Mouse (Mus musculus): ENCODE measurements around the gene Casz1. TPM values are rescaled to one million over a fixed set of nuclear protein-coding genes. Genes with fewer than 3 reads are reported as not detected.

Gene Casz1
- total and polyA plus RNA-seq, 3 experiments = 21.2 to 47.0 (median 42.5) TPM

GRCm38 (mm10) chr4:148775476-148776269 lies 28.6 kb upstream of the Casz1 start:
- H3K79me2 ChIP-seq (replicated peaks; ENCODE audit: control insufficient read depth, insufficient read depth, low read length) = no peaks in the 10 kb centered on the region
- no peaks in the 10 kb centered on the region for H3K4me1 ChIP-seq (ENCODE audit: control insufficient read depth, insufficient read depth, low read length)
- H3K36me3 ChIP-seq (ENCODE audit: control insufficient read depth, insufficient read depth, low read length) = no peaks in the 10 kb centered on the region
- TF ChIP-seq CTCF (IDR thresholded peaks at IDR 0.05) (no peak), EP300 (IDR thresholded peaks at IDR 0.05; ENCODE audit: insufficient read depth, low read depth, low read length) (no peak), POLR2A (IDR thresholded peaks at IDR 0.05; ENCODE audit: insufficient read depth, low read depth, low read length) (no peak)
- intact Hi-C loops (cut with DNase I) = no loop called here
- H3K9ac ChIP-seq (ENCODE audit: low read depth, low read length) = no peak overlapping the region
- no peaks in the 10 kb centered on the region for H3K27me3 ChIP-seq (ENCODE audit: control insufficient read depth, insufficient read depth, low read length)
- WGBS = 59% methylated on average over 10 of the region's 10 CpGs
- no peak overlapping the region for H3K4me3 ChIP-seq
- H3K27ac ChIP-seq = no peak overlapping the region
- no peak for DNase-seq

GRCm38 (mm10) chr4:148780097-148780621 lies 24.1 kb upstream of the Casz1 start:
- TF ChIP-seq POLR2A (IDR thresholded peaks at IDR 0.05; ENCODE audit: insufficient read depth, low read depth, low read length) (no peak), CTCF (IDR thresholded peaks at IDR 0.05) (no peak), EP300 (IDR thresholded peaks at IDR 0.05; ENCODE audit: insufficient read depth, low read depth, low read length) (no peak)
- intact Hi-C loops (cut with DNase I) = no loop called here
- Histone ChIP-seq H3K27ac (no peak overlapping the region), H3K36me3 (ENCODE audit: control insufficient read depth, insufficient read depth, low read length) (no peaks in the 10 kb centered on the region), H3K4me3 (no peak overlapping the region), H3K27me3 (ENCODE audit: control insufficient read depth, insufficient read depth, low read length) (no peaks in the 10 kb centered on the region), H3K79me2 (replicated peaks; ENCODE audit: control insufficient read depth, insufficient read depth, low read length) (no peaks in the 10 kb centered on the region), H3K9ac (ENCODE audit: low read depth, low read length) (no peak overlapping the region), H3K4me1 (ENCODE audit: control insufficient read depth, insufficient read depth, low read length) (no peaks in the 10 kb centered on the region)
- 40% methylated on average over 8 of the region's 8 CpGs for WGBS
- DNase-seq = no peak

DNA sequence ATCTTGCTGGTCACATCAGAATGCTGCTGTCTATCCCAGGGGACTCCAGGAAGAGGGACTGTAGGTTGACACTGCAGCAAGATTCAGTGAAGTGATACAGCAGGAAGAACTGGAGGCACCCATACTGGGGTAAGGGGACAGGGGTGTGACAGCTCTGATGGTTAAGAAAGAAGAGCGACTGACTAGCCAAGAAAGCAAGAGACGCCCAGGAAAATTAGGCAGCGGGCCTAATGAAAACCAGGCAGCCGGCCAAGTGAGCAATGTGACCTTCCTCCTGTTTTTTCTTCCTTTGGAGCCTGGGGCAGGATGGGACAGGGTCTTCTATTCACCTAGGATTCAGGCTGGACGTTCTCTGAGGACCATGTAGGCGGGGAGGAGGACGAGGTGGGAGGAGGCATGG lies 22.7 kb upstream of the Casz1 start:
- Histone ChIP-seq H3K4me3 (no peak overlapping the region), H3K36me3 (ENCODE audit: control insufficient read depth, insufficient read depth, low read length) (no peaks in the 10 kb centered on the region), H3K27ac (no peak overlapping the region; the same call in 1 of the 2 replicates), H3K79me2 (replicated peaks; ENCODE audit: control insufficient read depth, insufficient read depth, low read length) (no peaks in the 10 kb centered on the region), H3K4me1 (ENCODE audit: control insufficient read depth, insufficient read depth, low read length) (no peaks in the 10 kb centered on the region), H3K9ac (ENCODE audit: low read depth, low read length) (no peak overlapping the region), H3K27me3 (ENCODE audit: control insufficient read depth, insufficient read depth, low read length) (no peaks in the 10 kb centered on the region)
- intact Hi-C loops (cut with DNase I) = no loop called here
- TF ChIP-seq CTCF (IDR thresholded peaks at IDR 0.05) (no peak), POLR2A (IDR thresholded peaks at IDR 0.05; ENCODE audit: insufficient read depth, low read depth, low read length) (no peak), EP300 (IDR thresholded peaks at IDR 0.05; ENCODE audit: insufficient read depth, low read depth, low read length) (no peak)
- peak; percentile 53 for DNase-seq
- 26% methylated on average over 7 of the region's 7 CpGs for WGBS

GRCm38 (mm10) chr4:148782880-148783279 lies 21.3 kb upstream of the Casz1 start:
- Histone ChIP-seq H3K4me1 (ENCODE audit: control insufficient read depth, insufficient read depth, low read length) (no peaks in the 10 kb centered on the region), H3K36me3 (ENCODE audit: control insufficient read depth, insufficient read depth, low read length) (no peaks in the 10 kb centered on the region), H3K27me3 (ENCODE audit: control insufficient read depth, insufficient read depth, low read length) (no peaks in the 10 kb centered on the region), H3K9ac (ENCODE audit: low read depth, low read length) (no peak overlapping the region), H3K4me3 (no peak overlapping the region), H3K79me2 (replicated peaks; ENCODE audit: control insufficient read depth, insufficient read depth, low read length) (no peaks in the 10 kb centered on the region), H3K27ac (no peak overlapping the region)
- no peak for TF ChIP-seq EP300 (IDR thresholded peaks at IDR 0.05; ENCODE audit: insufficient read depth, low read depth, low read length)
- TF ChIP-seq CTCF (IDR thresholded peaks at IDR 0.05) = no peak
- TF ChIP-seq POLR2A (IDR thresholded peaks at IDR 0.05; ENCODE audit: insufficient read depth, low read depth, low read length) = no peak
- DNase-seq = no peak
- intact Hi-C loops (cut with DNase I) = loop anchor here (2.0 kb wide), 1 partner anchor 36 kb away; no protein-coding TSS in a partner anchor
- WGBS = 76% methylated on average over 6 of the region's 6 CpGs

- no peaks in the 10 kb centered on the region for H3K4me1 ChIP-seq (ENCODE audit: control insufficient read depth, insufficient read depth, low read length)
- intact Hi-C loops (cut with DNase I) = loop anchor here (2.0 kb wide), 1 partner anchor 37 kb away; no protein-coding TSS in a partner anchor
- no peaks in the 10 kb centered on the region for H3K36me3 ChIP-seq (ENCODE audit: control insufficient read depth, insufficient read depth, low read length)
- 44% methylated on average over 6 of the region's 6 CpGs for WGBS
- no peak overlapping the region for H3K9ac ChIP-seq (ENCODE audit: low read depth, low read length)
- peak; percentile 34 to 73 for DNase-seq
- no peak overlapping the region for H3K4me3 ChIP-seq
- TF ChIP-seq CTCF (IDR thresholded peaks at IDR 0.05) (no peak), EP300 (IDR thresholded peaks at IDR 0.05; ENCODE audit: insufficient read depth, low read depth, low read length) (peak; percentile 91; the same call in 1 of the 2 replicates), POLR2A (IDR thresholded peaks at IDR 0.05; ENCODE audit: insufficient read depth, low read depth, low read length) (no peak)
- H3K27me3 ChIP-seq (ENCODE audit: control insufficient read depth, insufficient read depth, low read length) = no peaks in the 10 kb centered on the region
- peak overlapping the region; percentile 66 for H3K27ac ChIP-seq
- no peaks in the 10 kb centered on the region for H3K79me2 ChIP-seq (replicated peaks; ENCODE audit: control insufficient read depth, insufficient read depth, low read length)
Measured at GRCm38 (mm10) chr4:148783760-148784159, 20.5 kb upstream of the Casz1 start.

DNA sequence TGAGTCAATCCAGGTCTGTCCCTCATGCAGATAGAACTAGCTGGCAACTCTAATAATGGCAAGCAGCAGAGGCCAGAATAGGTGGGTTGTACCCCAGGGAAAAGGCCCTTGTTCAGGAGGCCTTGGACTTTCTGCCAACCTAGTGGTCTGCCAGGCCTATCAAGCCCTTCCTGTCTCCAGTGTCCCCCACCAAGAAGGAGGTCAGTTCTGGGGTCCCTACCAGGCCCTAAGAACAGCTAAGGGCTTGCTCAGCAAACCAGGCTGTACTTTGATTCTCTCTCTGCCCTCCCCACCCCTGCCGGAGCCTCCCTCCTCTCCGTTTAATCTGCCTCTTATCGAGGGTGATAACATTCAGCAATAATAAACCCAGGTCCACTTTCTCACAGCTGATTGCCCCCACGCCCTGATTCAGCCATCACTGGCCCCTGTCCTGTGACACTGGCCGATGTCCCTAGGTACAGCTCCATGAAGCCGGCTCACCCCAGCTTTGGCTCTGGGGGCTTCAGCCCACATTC lies 19.1 kb upstream of the Casz1 start:
- H3K4me1 ChIP-seq (ENCODE audit: control insufficient read depth, insufficient read depth, low read length) = no peaks in the 10 kb centered on the region
- intact Hi-C loops (cut with DNase I) = no loop called here
- H3K9ac ChIP-seq (ENCODE audit: low read depth, low read length) = no peak overlapping the region
- H3K27ac ChIP-seq = peak overlapping the region; percentile 13; the same call in 1 of the 2 replicates
- TF ChIP-seq CTCF (IDR thresholded peaks at IDR 0.05) = no peak
- no peak for TF ChIP-seq POLR2A (IDR thresholded peaks at IDR 0.05; ENCODE audit: insufficient read depth, low read depth, low read length)
- no peak for TF ChIP-seq EP300 (IDR thresholded peaks at IDR 0.05; ENCODE audit: insufficient read depth, low read depth, low read length)
- H3K4me3 ChIP-seq = no peak overlapping the region
- H3K79me2 ChIP-seq (replicated peaks; ENCODE audit: control insufficient read depth, insufficient read depth, low read length) = no peaks in the 10 kb centered on the region
- no peaks in the 10 kb centered on the region for H3K36me3 ChIP-seq (ENCODE audit: control insufficient read depth, insufficient read depth, low read length)
- H3K27me3 ChIP-seq (ENCODE audit: control insufficient read depth, insufficient read depth, low read length) = no peaks in the 10 kb centered on the region
- DNase-seq = no peak
- 38% methylated on average over 6 of the region's 6 CpGs for WGBS

Measured in heart, adult 2 months (tissue).